Mouse (Mus musculus): ENCODE results near the gene Il17rd.

DNA sequence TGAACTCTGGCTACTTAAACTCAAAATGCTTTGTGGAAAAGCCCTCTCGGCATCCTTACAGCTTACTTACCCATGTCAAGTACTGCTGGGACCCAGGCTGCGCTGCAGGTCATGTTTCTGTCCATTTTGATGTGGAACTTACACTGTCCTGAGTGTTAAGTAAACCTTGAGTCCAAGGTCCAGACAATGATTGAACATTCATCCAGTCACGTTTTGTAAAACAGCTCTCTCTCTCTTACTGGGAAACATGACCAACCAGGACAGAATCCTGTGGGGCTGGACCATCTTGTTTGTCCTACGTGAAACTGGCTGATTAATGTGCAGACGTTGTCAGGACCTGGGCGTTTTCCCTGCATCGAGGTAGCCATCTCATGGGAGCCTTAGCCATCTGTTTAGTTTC is 63.0 kb downstream of the Il17rd start:
- TF ChIP-seq CTCF (IDR thresholded peaks at IDR 0.05; ENCODE audit: control insufficient read depth, insufficient read depth, low read length) (no peak), POLR2A (IDR thresholded peaks at IDR 0.05; ENCODE audit: borderline replicate concordance, control insufficient read depth, low read depth, low read length) (no peak)

Data from bone marrow, adult 2 months (tissue).